Mouse (Mus musculus): ENCODE results near the gene Inf2. TPM values are rescaled to one million over a fixed set of nuclear protein-coding genes. Genes with fewer than 3 reads are reported as not detected.
A peak's percentile ranks its signal among the peaks of the same experiment; 100 is the strongest.

Inf2 gene
- polyA plus RNA-seq, 1 experiment from 2014 or later, result 2.4 TPM

GRCm38 (mm10) chr12:112590566-112591239, 2.1 kb downstream of the Inf2 start:
- Histone ChIP-seq H3K36me3 (ENCODE audit: poor library complexity, severe bottlenecking) (no peaks in the 10 kb centered on the region), H3K27ac (peak overlapping the region; percentile 59), H3K9ac (no peak overlapping the region), H3K9me3 (replicated peaks) (no peaks in the 10 kb centered on the region), H3K4me1 (peaks cover 45% of the 10 kb centered on the region), H3K4me3 (no peak overlapping the region), H3K27me3 (peaks cover 38% of the 10 kb centered on the region), H3K4me2 (peak overlapping the region; percentile 89; the same call in 1 of the 2 replicates)
- peak; percentile 65 for ATAC-seq
- 75% methylated on average over 8 of the region's 8 CpGs for WGBS

GRCm38 (mm10) chr12:112591240-112591639, 2.7 kb downstream of the Inf2 start:
- Histone ChIP-seq H3K9ac (no peak overlapping the region), H3K4me1 (peaks cover 46% of the 10 kb centered on the region), H3K36me3 (ENCODE audit: poor library complexity, severe bottlenecking) (no peaks in the 10 kb centered on the region), H3K9me3 (replicated peaks) (no peaks in the 10 kb centered on the region), H3K4me2 (no peak overlapping the region), H3K27me3 (peaks cover 37% of the 10 kb centered on the region), H3K4me3 (no peak overlapping the region), H3K27ac (no peak overlapping the region)
- 85% methylated on average over 5 of the region's 5 CpGs for WGBS
- ATAC-seq, result no peak

GRCm38 (mm10) chr12:112591730-112592129, 3.1 kb downstream of the Inf2 start:
- 83% methylated on average over 3 of the region's 3 CpGs for WGBS

GRCm38 (mm10) chr12:112592985-112593734, 4.6 kb downstream of the Inf2 start:
- H3K27ac ChIP-seq, result no peak overlapping the region
- WGBS, result 71% methylated on average over 21 of the region's 21 CpGs
- H3K36me3 ChIP-seq (ENCODE audit: poor library complexity, severe bottlenecking), result no peaks in the 10 kb centered on the region
- no peak overlapping the region for H3K4me2 ChIP-seq
- H3K27me3 ChIP-seq, result peaks cover 22% of the 10 kb centered on the region
- ATAC-seq, result no peak
- peaks cover 43% of the 10 kb centered on the region for H3K4me1 ChIP-seq
- H3K9ac ChIP-seq, result no peak overlapping the region
- H3K9me3 ChIP-seq (replicated peaks), result no peaks in the 10 kb centered on the region
- H3K4me3 ChIP-seq, result no peak overlapping the region

More at GRCm38 (mm10) chr12:112591730-112592129, 3.1 kb downstream of the Inf2 start:
- no peaks in the 10 kb centered on the region for H3K9me3 ChIP-seq (replicated peaks)
- H3K4me3 ChIP-seq, result no peak overlapping the region
- H3K9ac ChIP-seq, result no peak overlapping the region
- no peaks in the 10 kb centered on the region for H3K36me3 ChIP-seq (ENCODE audit: poor library complexity, severe bottlenecking)
- no peak for ATAC-seq
- H3K4me1 ChIP-seq, result peaks cover 46% of the 10 kb centered on the region
- H3K27ac ChIP-seq, result no peak overlapping the region
- no peak overlapping the region for H3K4me2 ChIP-seq
- H3K27me3 ChIP-seq, result peaks cover 36% of the 10 kb centered on the region

GRCm38 (mm10) chr12:112593951-112594915, 5.6 kb downstream of the Inf2 start:
- Histone ChIP-seq H3K9ac (no peak overlapping the region; the same call in 1 of the 2 replicates), H3K4me2 (no peak overlapping the region), H3K27ac (peak overlapping the region; percentile 44; the same call in 1 of the 2 replicates), H3K27me3 (peaks cover 13% of the 10 kb centered on the region), H3K9me3 (replicated peaks) (no peaks in the 10 kb centered on the region), H3K36me3 (ENCODE audit: poor library complexity, severe bottlenecking) (no peaks in the 10 kb centered on the region), H3K4me1 (peaks cover 32% of the 10 kb centered on the region), H3K4me3 (no peak overlapping the region)
- WGBS, result 72% methylated on average over 16 of the region's 16 CpGs
- ATAC-seq, result no peak

- no peak overlapping the region; the same call in 1 of the 2 replicates for H3K9ac ChIP-seq
- no peaks in the 10 kb centered on the region for H3K36me3 ChIP-seq (ENCODE audit: poor library complexity, severe bottlenecking)
- WGBS, result 34% methylated on average over 4 of the region's 4 CpGs
Observed at GRCm38 (mm10) chr12:112594989-112595388, 6.4 kb downstream of the Inf2 start.

GRCm38 (mm10) chr12:112595626-112596025, 7.0 kb downstream of the Inf2 start:
- H3K9me3 ChIP-seq (replicated peaks), result no peaks in the 10 kb centered on the region
- 79% methylated on average over 4 of the region's 4 CpGs for WGBS
- H3K27ac ChIP-seq, result peak overlapping the region; percentile 16; the same call in 1 of the 2 replicates

More at GRCm38 (mm10) chr12:112594989-112595388, 6.4 kb downstream of the Inf2 start:
- no peak overlapping the region for H3K4me3 ChIP-seq
- no peaks in the 10 kb centered on the region for H3K9me3 ChIP-seq (replicated peaks)
- peak overlapping the region; percentile 44; the same call in 1 of the 2 replicates for H3K27ac ChIP-seq
- H3K4me1 ChIP-seq, result peaks cover 26% of the 10 kb centered on the region
- H3K27me3 ChIP-seq, result peaks cover 5% of the 10 kb centered on the region
- H3K4me2 ChIP-seq, result no peak overlapping the region
- no peak; the same call in 1 of the 2 replicates for ATAC-seq

GRCm38 (mm10) chr12:112596454-112596853, 7.9 kb downstream of the Inf2 start:
- H3K27ac ChIP-seq, result no peak overlapping the region
- H3K4me3 ChIP-seq, result no peak overlapping the region
- H3K36me3 ChIP-seq (ENCODE audit: poor library complexity, severe bottlenecking), result no peaks in the 10 kb centered on the region
- H3K4me2 ChIP-seq, result no peak overlapping the region
- no peak overlapping the region for H3K9ac ChIP-seq
- peaks cover 26% of the 10 kb centered on the region for H3K4me1 ChIP-seq
- H3K9me3 ChIP-seq (replicated peaks), result no peaks in the 10 kb centered on the region
- 85% methylated on average over 9 of the region's 9 CpGs for WGBS
- ATAC-seq, result no peak
- H3K27me3 ChIP-seq, result no peaks in the 10 kb centered on the region

More at GRCm38 (mm10) chr12:112595626-112596025, 7.0 kb downstream of the Inf2 start:
- ATAC-seq, result no peak
- no peak overlapping the region for H3K9ac ChIP-seq
- H3K36me3 ChIP-seq (ENCODE audit: poor library complexity, severe bottlenecking), result no peaks in the 10 kb centered on the region
- H3K4me2 ChIP-seq, result no peak overlapping the region
- peaks cover 26% of the 10 kb centered on the region for H3K4me1 ChIP-seq
- H3K27me3 ChIP-seq, result 0 out of 2 replicates have a peak, but pooled peaks cover 1% of the 10 kb centered on the region
- no peak overlapping the region for H3K4me3 ChIP-seq

- Histone ChIP-seq H3K4me2 (no peak overlapping the region), H3K4me1 (peaks cover 26% of the 10 kb centered on the region), H3K27me3 (no peaks in the 10 kb centered on the region), H3K27ac (no peak overlapping the region), H3K9ac (no peak overlapping the region), H3K36me3 (ENCODE audit: poor library complexity, severe bottlenecking) (no peaks in the 10 kb centered on the region), H3K9me3 (replicated peaks) (no peaks in the 10 kb centered on the region), H3K4me3 (no peak overlapping the region)
- 69% methylated on average over 14 of the region's 14 CpGs for WGBS
- ATAC-seq, result no peak
Observed at GRCm38 (mm10) chr12:112596891-112597500, 8.4 kb downstream of the Inf2 start.

- 84% methylated on average over 8 of the region's 8 CpGs for WGBS
- H3K27me3 ChIP-seq, result no peaks in the 10 kb centered on the region
- H3K9me3 ChIP-seq (replicated peaks), result no peaks in the 10 kb centered on the region
- no peak overlapping the region for H3K4me3 ChIP-seq
- no peak overlapping the region for H3K27ac ChIP-seq
- no peak overlapping the region for H3K4me2 ChIP-seq
- ATAC-seq, result no peak
- H3K4me1 ChIP-seq, result peaks cover 26% of the 10 kb centered on the region
- H3K9ac ChIP-seq, result no peak overlapping the region
- H3K36me3 ChIP-seq (ENCODE audit: poor library complexity, severe bottlenecking), result no peaks in the 10 kb centered on the region
Observed at GRCm38 (mm10) chr12:112597618-112598017, 9.0 kb downstream of the Inf2 start.

- 35% methylated on average over 4 of the region's 4 CpGs for WGBS
- peaks cover 16% of the 10 kb centered on the region for H3K4me1 ChIP-seq
- no peaks in the 10 kb centered on the region for H3K36me3 ChIP-seq (ENCODE audit: poor library complexity, severe bottlenecking)
- H3K27ac ChIP-seq, result no peak overlapping the region
- no peak for ATAC-seq
- H3K9ac ChIP-seq, result no peak overlapping the region
- no peak overlapping the region for H3K4me3 ChIP-seq
- H3K4me2 ChIP-seq, result no peak overlapping the region
- no peaks in the 10 kb centered on the region for H3K9me3 ChIP-seq (replicated peaks)
- no peaks in the 10 kb centered on the region for H3K27me3 ChIP-seq
Observed at GRCm38 (mm10) chr12:112599198-112599597, 10.6 kb downstream of the Inf2 start.

Measured in forebrain, embryonic 13.5 days (tissue).